Mouse (Mus musculus): ENCODE measurements around the gene Lrp4.

Lrp4 gene

GRCm38 (mm10) chr2:91453231-91454075 is 3.9 kb upstream of the Lrp4 start:
- DNase-seq (ENCODE audit: low read depth), result no peak

GRCm38 (mm10) chr2:91454434-91454833 is 2.9 kb upstream of the Lrp4 start:
- no peak for DNase-seq (ENCODE audit: low read depth)

GRCm38 (mm10) chr2:91455826-91456225 is 1.5 kb upstream of the Lrp4 start:
- peak; percentile 31 for DNase-seq (ENCODE audit: low read depth)

- DNase-seq (ENCODE audit: low read depth), result no peak
Observed at GRCm38 (mm10) chr2:91456491-91457100, 715 bp upstream of the Lrp4 start.

- DNase-seq (ENCODE audit: low read depth), result no peak
Observed at GRCm38 (mm10) chr2:91457656-91458251, 443 bp downstream of the Lrp4 start.

- no peak for DNase-seq (ENCODE audit: low read depth)
Observed at GRCm38 (mm10) chr2:91458252-91458672, 951 bp downstream of the Lrp4 start.

- DNase-seq (ENCODE audit: low read depth), result no peak
Observed at GRCm38 (mm10) chr2:91458673-91459391, 1.5 kb downstream of the Lrp4 start.

- DNase-seq (ENCODE audit: low read depth), result no peak
Observed at GRCm38 (mm10) chr2:91460076-91460475, 2.8 kb downstream of the Lrp4 start.

GRCm38 (mm10) chr2:91460771-91461170 is 3.5 kb downstream of the Lrp4 start:
- DNase-seq (ENCODE audit: low read depth), result no peak

GRCm38 (mm10) chr2:91461341-91461740 is 4.0 kb downstream of the Lrp4 start:
- DNase-seq (ENCODE audit: low read depth), result no peak

GRCm38 (mm10) chr2:91462196-91462595 is 4.9 kb downstream of the Lrp4 start:
- DNase-seq (ENCODE audit: low read depth), result no peak

- DNase-seq (ENCODE audit: low read depth), result no peak
Observed at GRCm38 (mm10) chr2:91462681-91463080, 5.4 kb downstream of the Lrp4 start.

GRCm38 (mm10) chr2:91465934-91466333 is 8.6 kb downstream of the Lrp4 start:
- DNase-seq (ENCODE audit: low read depth), result no peak

GRCm38 (mm10) chr2:91467613-91468012 is 10.3 kb downstream of the Lrp4 start:
- DNase-seq (ENCODE audit: low read depth), result no peak

- no peak for DNase-seq (ENCODE audit: low read depth)
Observed at GRCm38 (mm10) chr2:91470055-91470647, 12.8 kb downstream of the Lrp4 start.

- no peak for DNase-seq (ENCODE audit: low read depth)
Observed at GRCm38 (mm10) chr2:91474358-91474757, 17.0 kb downstream of the Lrp4 start.

GRCm38 (mm10) chr2:91475791-91476190 is 18.5 kb downstream of the Lrp4 start:
- no peak for DNase-seq (ENCODE audit: low read depth)

- no peak for DNase-seq (ENCODE audit: low read depth)
Observed at GRCm38 (mm10) chr2:91476251-91476661, 18.9 kb downstream of the Lrp4 start.

GRCm38 (mm10) chr2:91476841-91477240 is 19.5 kb downstream of the Lrp4 start:
- DNase-seq (ENCODE audit: low read depth), result no peak

GRCm38 (mm10) chr2:91480399-91480801 is 23.1 kb downstream of the Lrp4 start:
- DNase-seq (ENCODE audit: low read depth), result no peak

- peak; percentile 48 for DNase-seq (ENCODE audit: low read depth)
Observed at GRCm38 (mm10) chr2:91480805-91481514, 23.6 kb downstream of the Lrp4 start.
